Mouse (Mus musculus): ENCODE measurements around the gene Csrp3. TPM values are rescaled to one million over a fixed set of nuclear protein-coding genes. Genes with fewer than 3 reads are reported as not detected.

Csrp3 gene
- total and polyA plus RNA-seq, 2 experiments from 2014 or later = not detected

DNA sequence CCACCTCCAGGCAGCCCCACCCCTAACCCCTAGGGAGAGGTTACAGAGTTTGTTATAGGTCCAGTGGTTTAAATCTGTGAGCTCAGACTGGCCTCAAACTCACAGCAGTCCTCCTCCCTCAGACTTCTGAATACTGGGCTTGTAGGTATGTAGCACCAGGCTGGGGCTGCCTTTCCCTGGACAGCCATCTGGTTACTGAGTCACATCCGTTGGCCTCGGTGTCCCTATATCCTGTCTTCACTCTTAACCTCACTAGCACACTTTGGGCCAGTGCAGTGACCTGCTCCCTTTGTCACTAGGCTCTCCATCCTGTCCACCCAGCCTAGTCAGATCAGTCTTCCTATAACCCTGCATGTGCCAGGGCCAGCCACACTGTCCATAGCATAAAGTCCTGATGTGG lies 40.9 kb upstream of the Csrp3 start:
- no peak for TF ChIP-seq CTCF (IDR thresholded peaks at IDR 0.05; ENCODE audit: low read depth)
- DNase-seq (no peak), ATAC-seq (no peak)
- H3K9me3 ChIP-seq (ENCODE audit: low read length) = no peaks in the 10 kb centered on the region
- no peaks in the 10 kb centered on the region for H3K36me3 ChIP-seq (ENCODE audit: insufficient read depth)
- H3K27me3 ChIP-seq (ENCODE audit: insufficient read depth, low read length) = no peaks in the 10 kb centered on the region; the same call in 1 of the 2 replicates
- no peak overlapping the region for H3K9ac ChIP-seq
- 90% methylated on average over 2 of the region's 2 CpGs for WGBS
- H3K4me2 ChIP-seq (ENCODE audit: low read depth) = no peak overlapping the region
- no peak overlapping the region for H3K4me3 ChIP-seq (ENCODE audit: low read depth, low read length)
- H3K4me1 ChIP-seq (ENCODE audit: insufficient read depth) = no peaks in the 10 kb centered on the region
- H3K27ac ChIP-seq (ENCODE audit: low read depth, low read length) = no peak overlapping the region

DNA sequence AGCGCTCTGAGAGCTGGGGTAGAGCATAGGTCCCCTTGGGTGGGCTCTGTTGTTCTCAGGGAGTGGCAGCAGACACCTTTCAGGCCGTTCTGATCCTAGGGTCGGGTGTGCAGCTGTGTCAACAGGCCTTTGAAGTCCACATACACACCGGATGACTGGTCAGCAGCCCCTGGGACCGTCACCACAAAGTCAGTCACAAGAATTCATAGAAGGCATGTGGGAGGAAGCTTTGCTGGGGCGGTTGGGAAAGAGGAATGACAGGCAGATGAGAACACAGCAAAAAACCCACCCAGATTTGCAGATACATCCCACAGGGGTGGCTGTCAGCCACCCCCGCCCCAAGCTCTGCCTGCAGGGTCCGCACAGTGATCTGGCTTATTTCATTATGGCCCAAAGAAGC lies 40.1 kb upstream of the Csrp3 start:
- DNase-seq (no peak), ATAC-seq (no peak)
- Histone ChIP-seq H3K4me3 (ENCODE audit: low read depth, low read length) (no peak overlapping the region), H3K9ac (no peak overlapping the region), H3K4me1 (ENCODE audit: insufficient read depth) (no peaks in the 10 kb centered on the region), H3K4me2 (ENCODE audit: low read depth) (no peak overlapping the region), H3K27ac (ENCODE audit: low read depth, low read length) (no peak overlapping the region), H3K27me3 (ENCODE audit: insufficient read depth, low read length) (peaks cover 4% of the 10 kb centered on the region), H3K36me3 (ENCODE audit: insufficient read depth) (no peaks in the 10 kb centered on the region), H3K9me3 (ENCODE audit: low read length) (no peaks in the 10 kb centered on the region)
- no peak for TF ChIP-seq CTCF (IDR thresholded peaks at IDR 0.05; ENCODE audit: low read depth)
- WGBS = 54% methylated on average over 8 of the region's 8 CpGs

DNA sequence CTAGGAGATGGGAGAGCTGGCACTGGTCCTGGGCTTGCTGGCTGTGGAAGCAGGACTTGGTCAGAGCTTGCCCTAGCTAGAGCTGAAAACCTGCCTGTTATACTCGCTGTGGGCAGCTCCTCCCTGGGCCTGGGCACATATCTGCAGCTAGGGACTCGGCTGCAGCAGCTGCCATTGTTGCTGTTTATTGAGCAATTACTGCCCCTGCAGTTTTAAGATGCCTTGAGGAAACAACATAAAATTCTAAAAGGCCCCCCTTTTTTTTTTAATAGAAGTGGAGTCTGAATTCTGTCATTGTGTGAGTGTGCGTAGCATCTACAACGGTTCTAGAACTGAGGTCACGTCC lies 36.4 kb upstream of the Csrp3 start:
- 70% methylated on average over 5 of the region's 5 CpGs for WGBS
- Histone ChIP-seq H3K4me3 (ENCODE audit: low read depth, low read length) (no peak overlapping the region), H3K4me1 (ENCODE audit: insufficient read depth) (no peaks in the 10 kb centered on the region), H3K36me3 (ENCODE audit: insufficient read depth) (no peaks in the 10 kb centered on the region), H3K9ac (no peak overlapping the region), H3K27me3 (ENCODE audit: insufficient read depth, low read length) (peaks cover 11% of the 10 kb centered on the region), H3K9me3 (ENCODE audit: low read length) (no peaks in the 10 kb centered on the region), H3K4me2 (ENCODE audit: low read depth) (no peak overlapping the region), H3K27ac (ENCODE audit: low read depth, low read length) (no peak overlapping the region)
- DNase-seq (no peak), ATAC-seq (no peak)
- TF ChIP-seq CTCF (IDR thresholded peaks at IDR 0.05; ENCODE audit: low read depth) = no peak

DNA sequence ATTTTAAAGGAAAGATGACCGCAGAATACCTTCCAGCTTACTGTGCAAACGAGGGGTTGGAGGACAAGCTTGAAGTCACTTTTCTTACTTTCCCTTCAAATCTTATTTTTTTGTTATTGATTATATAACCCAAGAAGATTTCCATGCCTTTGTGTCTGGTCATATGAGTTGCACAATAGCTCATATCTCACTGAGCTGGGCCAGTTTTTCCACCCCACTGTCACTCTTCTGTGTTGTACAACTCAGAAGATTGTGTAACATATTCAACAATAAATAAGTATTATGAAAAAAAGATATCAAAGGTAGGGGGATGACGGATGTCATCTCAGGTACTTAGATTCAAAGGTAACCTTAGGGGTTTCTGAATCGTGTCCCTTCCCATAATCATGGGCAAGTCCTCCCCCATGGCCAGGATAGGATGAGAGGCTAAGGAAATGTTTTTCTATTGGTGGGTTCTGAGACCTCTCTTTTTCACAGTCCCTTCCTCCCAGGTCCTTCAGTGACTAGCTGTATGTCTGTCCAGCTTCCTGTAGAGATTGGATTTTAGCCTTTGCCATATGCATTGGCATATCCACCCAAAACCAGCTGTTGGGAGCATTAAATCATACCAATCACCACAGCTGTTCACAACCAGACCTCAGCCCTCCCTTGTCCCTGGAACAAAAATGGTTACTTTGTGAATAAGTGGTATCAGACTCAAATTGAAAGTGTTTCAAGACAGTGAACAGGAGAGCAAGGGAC lies 35.9 kb upstream of the Csrp3 start:
- Histone ChIP-seq H3K4me3 (ENCODE audit: low read depth, low read length) (no peak overlapping the region), H3K4me1 (ENCODE audit: insufficient read depth) (no peaks in the 10 kb centered on the region), H3K27me3 (ENCODE audit: insufficient read depth, low read length) (peaks cover 11% of the 10 kb centered on the region), H3K36me3 (ENCODE audit: insufficient read depth) (no peaks in the 10 kb centered on the region), H3K9me3 (ENCODE audit: low read length) (no peaks in the 10 kb centered on the region), H3K9ac (no peak overlapping the region), H3K4me2 (ENCODE audit: low read depth) (no peak overlapping the region), H3K27ac (ENCODE audit: low read depth, low read length) (no peak overlapping the region)
- no peak for ATAC-seq
- no peak for TF ChIP-seq CTCF (IDR thresholded peaks at IDR 0.05; ENCODE audit: low read depth)
- no peak for DNase-seq
- 85% methylated on average over 4 of the region's 4 CpGs for WGBS

DNA sequence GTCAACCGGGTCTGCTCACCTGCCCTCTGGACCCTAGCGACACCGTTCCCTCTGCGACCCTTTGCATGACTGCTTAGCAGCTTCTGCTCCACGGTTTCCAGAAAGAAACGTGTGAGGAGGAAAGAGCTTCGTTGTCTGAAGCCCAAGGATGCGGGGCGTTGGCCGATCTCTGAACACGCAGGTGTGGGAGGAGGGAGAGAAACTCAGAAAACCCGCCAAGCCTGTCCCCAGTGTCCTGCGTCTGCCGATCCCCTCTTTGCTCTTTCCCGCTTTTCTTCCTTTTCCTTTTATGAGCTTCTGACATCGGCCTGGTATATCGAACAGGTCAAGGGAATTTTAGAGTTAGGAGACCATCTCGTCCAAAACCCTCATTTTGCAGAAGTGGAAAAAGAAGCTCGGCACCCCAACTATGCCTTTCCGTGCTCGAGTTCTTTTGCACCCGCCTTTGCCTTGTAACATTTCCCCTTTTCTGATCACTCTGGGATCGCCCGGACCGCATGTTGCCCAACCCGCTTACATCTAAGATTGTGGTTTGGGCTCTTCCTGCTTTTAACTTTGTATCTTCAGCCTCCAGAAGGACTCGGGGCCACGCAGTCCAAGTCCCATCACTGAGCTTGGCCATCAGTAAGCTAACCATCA lies 34.3 kb upstream of the Csrp3 start:
- Histone ChIP-seq H3K4me2 (ENCODE audit: low read depth) (peak overlapping the region; percentile 100), H3K9me3 (ENCODE audit: low read length) (no peaks in the 10 kb centered on the region), H3K9ac (no peak overlapping the region), H3K27me3 (ENCODE audit: insufficient read depth, low read length) (peaks cover 11% of the 10 kb centered on the region), H3K4me1 (ENCODE audit: insufficient read depth) (no peaks in the 10 kb centered on the region), H3K27ac (ENCODE audit: low read depth, low read length) (no peak overlapping the region), H3K4me3 (ENCODE audit: low read depth, low read length) (peak overlapping the region; percentile 68), H3K36me3 (ENCODE audit: insufficient read depth) (no peaks in the 10 kb centered on the region)
- DNase-seq (no peak), ATAC-seq (no peak)
- 4% methylated on average over 28 of the region's 28 CpGs for WGBS
- TF ChIP-seq CTCF (IDR thresholded peaks at IDR 0.05; ENCODE audit: low read depth) = no peak

DNA sequence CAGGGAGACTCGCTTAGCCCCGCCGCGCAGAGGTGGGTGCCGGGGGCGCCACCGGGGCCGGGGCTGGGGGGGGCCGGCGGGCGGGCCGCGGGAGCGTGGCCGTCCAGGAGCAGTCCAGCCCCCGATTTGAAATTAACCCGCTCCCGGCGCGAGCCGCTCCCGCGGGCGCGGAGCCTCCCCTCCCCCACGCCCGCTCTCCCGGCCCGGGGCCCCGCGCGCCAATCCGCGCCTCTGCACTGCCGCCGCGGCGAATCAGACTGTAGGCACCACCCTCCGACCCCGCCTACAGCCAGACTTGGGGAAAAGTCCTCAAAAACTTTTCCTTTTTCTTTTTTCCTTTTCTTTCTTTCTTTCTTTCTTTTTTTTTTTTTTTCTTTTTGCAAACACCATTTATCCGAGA lies 33.7 kb upstream of the Csrp3 start, which contains the start of gene E2f8:
Gene E2f8, minus strand, starts transcription at position 111 of the 400 bp plus-strand sequence.
- TF ChIP-seq CTCF (IDR thresholded peaks at IDR 0.05; ENCODE audit: low read depth) = no peak
- DNase-seq = peak; percentile 67
- peak within 1 kb of the TSS; percentile 44 for H3K9ac ChIP-seq
- peak within 1 kb of the TSS; percentile 68 for H3K4me3 ChIP-seq (ENCODE audit: low read depth, low read length)
- peaks cover 11% of the 10 kb centered on the region for H3K27me3 ChIP-seq (ENCODE audit: insufficient read depth, low read length)
- H3K4me1 ChIP-seq (ENCODE audit: insufficient read depth) = no peaks in the 10 kb centered on the region
- H3K27ac ChIP-seq (ENCODE audit: low read depth, low read length) = no peak within 1 kb of the TSS
- H3K36me3 ChIP-seq (ENCODE audit: insufficient read depth) = no peaks in the 10 kb centered on the region
- H3K9me3 ChIP-seq (ENCODE audit: low read length) = no peaks in the 10 kb centered on the region
- H3K4me2 ChIP-seq (ENCODE audit: low read depth) = peak within 1 kb of the TSS; percentile 100
- under 1% methylated on average over 35 of the region's 41 CpGs for WGBS
- ATAC-seq = peak; percentile 82

Measured in forebrain, postnatal 0 days (tissue).